Mouse (Mus musculus) testis, adult 2 months (tissue): Measurements from ENCODE around the gene Nfib. TPM values are rescaled to one million over a fixed set of nuclear protein-coding genes. Genes with fewer than 3 reads are reported as not detected.
A peak's percentile ranks its signal among the peaks of the same experiment; 100 is the strongest.

ENCODE experiments used
- H3K27ac ChIP-seq: fragments of 200-500 bp; 2 replicates; pipeline ENCODE4 v1.5.1; 2012; ENCODE audit warnings: low read depth, low read length; ENCODE audit not compliant: control insufficient read depth, insufficient read depth
- H3K27me3 ChIP-seq: fragments of 200-500 bp; 2 replicates; pipeline ENCODE4 v1.6.1; 2012; ENCODE audit warnings: mild to moderate bottlenecking, low read length, moderate library complexity; ENCODE audit not compliant: control insufficient read depth, insufficient read depth
- H3K36me3 ChIP-seq: fragments of 200-500 bp; 2 replicates; pipeline ENCODE4 v1.6.1; 2012; ENCODE audit warnings: mild to moderate bottlenecking, low read length; ENCODE audit not compliant: control insufficient read depth, insufficient read depth
- H3K4me1 ChIP-seq: fragments of 200-500 bp; 2 replicates; pipeline ENCODE4 v1.6.1; 2012; ENCODE audit warnings: low read length; ENCODE audit not compliant: control insufficient read depth, insufficient read depth
- H3K4me3 ChIP-seq: fragments of 200-500 bp; 2 replicates; pipeline ENCODE4 v1.5.1; 2012; ENCODE audit warnings: low read depth, mild to moderate bottlenecking, low read length, moderate library complexity, mixed read lengths; ENCODE audit not compliant: control insufficient read depth
- CTCF ChIP-seq: fragments of 200-500 bp; IDR thresholded peaks from 2 replicates; pipeline ENCODE4 v1.5.1; 2012; ENCODE audit warnings: low read depth, mild to moderate bottlenecking, inconsistent platforms, low read length, moderate library complexity; ENCODE audit not compliant: control insufficient read depth, insufficient read depth, insufficient replicate concordance
- POLR2A ChIP-seq: fragments of 200-500 bp; IDR thresholded peaks from 2 replicates; pipeline ENCODE4 v1.6.1; 2012; ENCODE audit warnings: low read depth, mild to moderate bottlenecking, inconsistent platforms, low read length, moderate library complexity; ENCODE audit not compliant: control insufficient read depth
- polyA plus RNA-seq: library from polyadenylated mRNA; depleted of rRNA; stranded (reverse); fragments of >200 nt; gene quantifications from 2 replicates; pipeline ENCODE4 v1.2.3, GENCODE M21; 2012

The Nfib gene
- polyA plus RNA-seq, 1 experiment: 1.2 TPM

GRCm38 (mm10) chr4:82310924-82311734, 394.4 kb downstream of the Nfib start:
- H3K27ac ChIP-seq: no peak overlapping the region
- H3K4me1 ChIP-seq: no peaks in the 10 kb centered on the region
- H3K36me3 ChIP-seq: no peaks in the 10 kb centered on the region
- no peak overlapping the region for H3K4me3 ChIP-seq
- TF ChIP-seq POLR2A: no peak
- no peak for TF ChIP-seq CTCF
- H3K27me3 ChIP-seq: no peaks in the 10 kb centered on the region

GRCm38 (mm10) chr4:82306045-82306444, 399.5 kb downstream of the Nfib start:
- Histone ChIP-seq H3K36me3 (no peaks in the 10 kb centered on the region), H3K27me3 (no peaks in the 10 kb centered on the region), H3K27ac (no peak overlapping the region), H3K4me1 (no peaks in the 10 kb centered on the region), H3K4me3 (no peak overlapping the region)
- TF ChIP-seq CTCF (no peak), POLR2A (no peak)

GRCm38 (mm10) chr4:82304148-82304871, 401.2 kb downstream of the Nfib start:
- H3K4me1 ChIP-seq: no peaks in the 10 kb centered on the region
- no peaks in the 10 kb centered on the region for H3K27me3 ChIP-seq
- H3K4me3 ChIP-seq: no peak overlapping the region
- no peaks in the 10 kb centered on the region for H3K36me3 ChIP-seq
- peak overlapping the region; percentile 36; the same call in 1 of the 2 replicates for H3K27ac ChIP-seq
- TF ChIP-seq CTCF (no peak), POLR2A (no peak)

- Histone ChIP-seq H3K4me3 (no peak overlapping the region), H3K27me3 (no peaks in the 10 kb centered on the region), H3K27ac (no peak overlapping the region), H3K36me3 (no peaks in the 10 kb centered on the region), H3K4me1 (no peaks in the 10 kb centered on the region)
- TF ChIP-seq POLR2A (no peak), CTCF (no peak)
Observed at GRCm38 (mm10) chr4:82303362-82303900, 402.1 kb downstream of the Nfib start.

GRCm38 (mm10) chr4:82302901-82303300, 402.6 kb downstream of the Nfib start:
- no peaks in the 10 kb centered on the region for H3K27me3 ChIP-seq
- H3K36me3 ChIP-seq: no peaks in the 10 kb centered on the region
- no peak overlapping the region for H3K4me3 ChIP-seq
- no peak overlapping the region for H3K27ac ChIP-seq
- TF ChIP-seq POLR2A: no peak
- no peak for TF ChIP-seq CTCF
- H3K4me1 ChIP-seq: no peaks in the 10 kb centered on the region

GRCm38 (mm10) chr4:82298606-82299005, 406.9 kb downstream of the Nfib start:
- no peaks in the 10 kb centered on the region for H3K4me1 ChIP-seq
- H3K27ac ChIP-seq: no peak overlapping the region
- no peak overlapping the region for H3K4me3 ChIP-seq
- H3K27me3 ChIP-seq: no peaks in the 10 kb centered on the region
- H3K36me3 ChIP-seq: no peaks in the 10 kb centered on the region
- TF ChIP-seq CTCF (no peak), POLR2A (no peak)

- no peak for TF ChIP-seq POLR2A
- no peak for TF ChIP-seq CTCF
- Histone ChIP-seq H3K36me3 (no peaks in the 10 kb centered on the region), H3K4me1 (no peaks in the 10 kb centered on the region), H3K4me3 (no peak overlapping the region), H3K27me3 (no peaks in the 10 kb centered on the region), H3K27ac (no peak overlapping the region)
Observed at GRCm38 (mm10) chr4:82297562-82297961, 408.0 kb downstream of the Nfib start.
